Mouse (Mus musculus): Measurements from ENCODE around the gene F11r. TPM values are rescaled to one million over a fixed set of nuclear protein-coding genes. Genes with fewer than 3 reads are reported as not detected.

Gene F11r
- polyA plus RNA-seq, 1 experiment from 2014 or later = 33.8 TPM

- no peaks in the 10 kb centered on the region for H3K27me3 ChIP-seq
- in situ Hi-C loops (cut with MboI; ENCODE audit: low pct_unique_long_range_greater_than_20kb) = no loop called here
- no peak for TF ChIP-seq CTCF (IDR thresholded peaks at IDR 0.05)
- ATAC-seq (no peak), DNase-seq (ENCODE audit: low read depth, low spot score) (no peak)
- POLR2A ChIA-PET = no interaction called here
- CTCF ChIA-PET = no interaction called here
Observed at GRCm38 (mm10) chr1:171452522-171452921, 15.2 kb downstream of the F11r start.

GRCm38 (mm10) chr1:171452923-171453322 is 15.6 kb downstream of the F11r start:
- H3K27me3 ChIP-seq = no peaks in the 10 kb centered on the region
- in situ Hi-C loops (cut with MboI; ENCODE audit: low pct_unique_long_range_greater_than_20kb) = no loop called here
- ATAC-seq (no peak), DNase-seq (ENCODE audit: low read depth, low spot score) (no peak)
- POLR2A ChIA-PET = no interaction called here
- no peak for TF ChIP-seq CTCF (IDR thresholded peaks at IDR 0.05)
- CTCF ChIA-PET = no interaction called here

DNA sequence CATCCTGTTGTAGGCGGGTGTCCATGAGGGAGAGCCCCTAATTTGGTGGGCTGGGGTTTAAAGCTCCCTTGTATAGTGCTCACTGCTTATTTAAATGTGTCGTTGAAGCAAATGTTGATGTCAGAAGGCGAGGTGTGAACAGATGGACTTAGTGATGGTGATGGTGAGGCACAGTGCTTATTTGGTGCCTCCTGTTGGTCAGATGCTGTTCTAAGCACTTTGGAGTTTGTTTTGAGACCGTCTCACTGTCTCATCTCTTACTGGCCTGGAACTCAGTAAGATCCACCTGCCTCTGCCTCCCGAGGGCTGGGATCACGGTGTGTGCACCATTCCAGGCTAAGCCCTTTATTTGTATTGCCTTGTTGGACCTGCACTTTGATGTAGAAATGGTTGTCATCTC is 17.6 kb downstream of the F11r start:
- DNase-seq (ENCODE audit: low read depth, low spot score) (no peak), ATAC-seq (no peak)
- H3K27me3 ChIP-seq = no peaks in the 10 kb centered on the region
- TF ChIP-seq CTCF (IDR thresholded peaks at IDR 0.05) = no peak
- in situ Hi-C loops (cut with MboI; ENCODE audit: low pct_unique_long_range_greater_than_20kb) = no loop called here
- CTCF ChIA-PET = interaction anchor here (1.2 to 1.6 kb wide), 2 partner anchors 9 to 16 kb away, joined by 4 read pairs; no protein-coding TSS in a partner anchor
- POLR2A ChIA-PET = no interaction called here

GRCm38 (mm10) chr1:171457568-171457967 is 20.2 kb downstream of the F11r start:
- no peak for TF ChIP-seq CTCF (IDR thresholded peaks at IDR 0.05)
- CTCF ChIA-PET = no interaction called here
- POLR2A ChIA-PET = interaction anchor here (0.6 kb wide), 1 partner anchor 16 kb away, joined by 3 read pairs; no protein-coding TSS in a partner anchor
- DNase-seq (ENCODE audit: low read depth, low spot score) (no peak), ATAC-seq (no peak)
- in situ Hi-C loops (cut with MboI; ENCODE audit: low pct_unique_long_range_greater_than_20kb) = no loop called here
- H3K27me3 ChIP-seq = no peaks in the 10 kb centered on the region

DNA sequence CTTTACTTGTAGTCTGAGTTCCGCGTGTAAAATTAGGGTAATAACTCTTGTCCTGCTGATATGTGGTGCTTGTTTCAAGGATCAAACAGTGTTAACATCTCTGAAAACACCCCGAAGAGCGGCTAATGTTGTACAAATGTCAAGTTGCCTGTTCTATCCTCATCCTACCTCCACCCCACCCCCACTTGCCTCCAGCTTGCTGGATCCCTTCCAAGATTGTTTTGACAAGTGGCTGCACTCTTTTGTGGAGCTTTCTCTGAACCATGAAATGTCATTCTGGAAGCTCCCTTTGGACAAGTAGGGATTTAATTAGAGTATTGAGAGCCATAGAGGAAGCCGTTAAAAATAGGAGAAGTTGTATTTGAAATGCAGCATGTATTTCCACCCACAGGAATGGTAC is 22.5 kb downstream of the F11r start:
- TF ChIP-seq CTCF (IDR thresholded peaks at IDR 0.05) = no peak
- in situ Hi-C loops (cut with MboI; ENCODE audit: low pct_unique_long_range_greater_than_20kb) = no loop called here
- ChIA-PET CTCF (interaction anchor here (1.1 to 1.4 kb wide), 4 partner anchors 9 to 35 kb away, joined by 3 to 6 read pairs (median 4); no protein-coding TSS in a partner anchor), POLR2A (interaction anchor here (0.8 kb wide), 1 partner anchor 10 kb away, joined by 3 read pairs; no protein-coding TSS in a partner anchor)
- DNase-seq (ENCODE audit: low read depth, low spot score) = no peak
- H3K27me3 ChIP-seq = no peaks in the 10 kb centered on the region
- no peak for ATAC-seq

DNA sequence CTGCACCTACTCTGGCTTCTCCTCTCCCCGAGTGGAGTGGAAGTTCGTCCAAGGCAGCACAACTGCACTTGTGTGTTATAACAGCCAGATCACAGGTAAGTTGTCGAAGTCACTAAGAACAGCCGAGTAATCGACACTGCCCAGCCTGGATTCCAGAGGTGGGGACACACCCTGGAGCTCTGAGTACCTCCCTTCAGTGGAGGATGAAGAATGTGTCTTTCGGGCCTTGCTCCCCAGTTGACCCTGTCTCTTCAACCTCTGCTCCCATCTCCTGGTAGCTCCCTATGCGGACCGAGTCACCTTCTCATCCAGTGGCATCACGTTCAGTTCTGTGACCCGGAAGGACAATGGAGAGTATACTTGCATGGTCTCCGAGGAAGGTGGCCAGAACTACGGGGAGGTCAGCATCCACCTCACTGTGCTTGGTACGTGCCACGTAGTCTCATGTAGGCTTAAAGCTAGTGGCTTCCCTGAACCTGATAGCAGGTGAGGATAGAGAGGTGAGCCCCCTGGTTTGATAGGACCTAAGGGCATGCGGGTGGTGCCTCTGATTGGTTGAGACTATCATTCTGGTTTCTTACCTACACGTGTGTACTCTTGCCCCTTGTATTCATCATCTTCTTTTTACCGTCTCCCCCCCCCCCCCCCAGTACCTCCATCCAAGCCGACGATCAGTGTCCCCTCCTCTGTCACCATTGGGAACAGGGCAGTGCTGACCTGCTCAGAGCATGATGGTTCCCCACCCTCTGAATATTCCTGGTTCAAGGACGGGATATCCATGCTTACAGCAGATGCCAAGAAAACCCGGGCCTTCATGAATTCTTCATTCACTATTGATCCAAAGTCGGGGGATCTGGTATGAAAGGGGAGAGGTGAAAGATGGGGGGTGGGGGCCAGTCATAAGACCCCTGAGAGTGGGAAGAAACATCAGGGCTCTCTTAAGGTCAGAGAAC is 23.5 kb downstream of the F11r start:
- TF ChIP-seq CTCF (IDR thresholded peaks at IDR 0.05) = no peak
- DNase-seq (ENCODE audit: low read depth, low spot score) (no peak), ATAC-seq (no peak)
- H3K27me3 ChIP-seq = no peaks in the 10 kb centered on the region
- POLR2A ChIA-PET = interaction anchor here (0.8 kb wide), 2 partner anchors 9 to 112 kb away, joined by 3 read pairs; no protein-coding TSS in a partner anchor
- CTCF ChIA-PET = interaction anchor here (1.1 to 1.4 kb wide), 4 partner anchors 8 to 36 kb away, joined by 3 to 6 read pairs (median 4); no protein-coding TSS in a partner anchor
- in situ Hi-C loops (cut with MboI; ENCODE audit: low pct_unique_long_range_greater_than_20kb) = no loop called here

- POLR2A ChIA-PET = interaction anchor here (0.6 kb wide), 1 partner anchor 38 kb away, joined by 3 read pairs; no protein-coding TSS in a partner anchor
- CTCF ChIA-PET = interaction anchor here (0.9 to 1.5 kb wide), 3 partner anchors 8 to 16 kb away, joined by 4 to 5 read pairs (median 4); no protein-coding TSS in a partner anchor
- no peaks in the 10 kb centered on the region for H3K27me3 ChIP-seq
- ATAC-seq = no peak
- TF ChIP-seq CTCF (IDR thresholded peaks at IDR 0.05) = no peak
- in situ Hi-C loops (cut with MboI; ENCODE audit: low pct_unique_long_range_greater_than_20kb) = no loop called here
- no peak for DNase-seq (ENCODE audit: low read depth, low spot score)
Observed at GRCm38 (mm10) chr1:171463133-171463532, 25.8 kb downstream of the F11r start.

DNA sequence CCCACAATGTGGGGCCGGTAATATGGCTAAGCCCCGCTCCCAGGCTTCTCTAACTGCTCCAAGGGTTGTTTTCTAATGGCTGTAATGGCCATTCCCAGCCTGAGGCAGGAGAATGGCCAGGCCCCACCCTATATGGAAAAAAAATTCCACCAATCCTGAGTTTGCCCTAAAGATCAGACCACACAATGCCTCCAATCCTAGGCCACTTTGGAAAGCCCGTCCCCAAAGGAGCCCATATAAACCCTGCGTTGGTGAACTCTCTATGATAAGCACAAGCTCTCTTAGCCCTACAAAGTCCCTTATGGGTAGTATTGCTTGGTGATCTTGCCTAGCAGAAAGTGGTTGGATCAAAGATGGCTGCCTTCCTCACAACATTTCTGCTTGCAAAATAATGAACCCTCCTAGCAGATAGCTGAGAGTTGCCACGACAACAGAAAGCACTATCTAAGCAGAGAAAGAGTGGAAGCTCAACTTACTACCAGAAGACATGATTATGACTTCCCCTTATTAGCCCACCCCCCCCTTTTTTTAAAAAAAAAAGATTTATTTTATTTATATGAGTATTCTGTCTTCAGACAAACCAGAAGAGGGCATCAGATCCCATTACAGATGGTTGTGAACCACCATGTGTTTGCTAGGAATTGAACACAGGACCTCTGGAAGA is 28.5 kb downstream of the F11r start:
- CTCF ChIA-PET = interaction anchor here (1.0 to 1.5 kb wide), 3 partner anchors 13 to 29 kb away, joined by 3 to 5 read pairs (median 5); no protein-coding TSS in a partner anchor
- POLR2A ChIA-PET = interaction anchor here (1.5 kb wide), 1 partner anchor 26 kb away, joined by 4 read pairs; no protein-coding TSS in a partner anchor
- ATAC-seq = no peak
- no peak for TF ChIP-seq CTCF (IDR thresholded peaks at IDR 0.05)
- no peaks in the 10 kb centered on the region for H3K27me3 ChIP-seq
- in situ Hi-C loops (cut with MboI; ENCODE audit: low pct_unique_long_range_greater_than_20kb) = no loop called here
- DNase-seq (ENCODE audit: low read depth, low spot score) = no peak

GRCm38 (mm10) chr1:171466565-171466964 is 29.2 kb downstream of the F11r start:
- TF ChIP-seq CTCF (IDR thresholded peaks at IDR 0.05) = no peak
- ChIA-PET POLR2A (interaction anchor here (1.5 kb wide), 1 partner anchor 26 kb away, joined by 4 read pairs; no protein-coding TSS in a partner anchor), CTCF (interaction anchor here (1.0 kb wide), 1 partner anchor 26 kb away, joined by 3 read pairs; no protein-coding TSS in a partner anchor)
- DNase-seq (ENCODE audit: low read depth, low spot score) (no peak), ATAC-seq (no peak)
- no peaks in the 10 kb centered on the region for H3K27me3 ChIP-seq
- in situ Hi-C loops (cut with MboI; ENCODE audit: low pct_unique_long_range_greater_than_20kb) = no loop called here

DNA sequence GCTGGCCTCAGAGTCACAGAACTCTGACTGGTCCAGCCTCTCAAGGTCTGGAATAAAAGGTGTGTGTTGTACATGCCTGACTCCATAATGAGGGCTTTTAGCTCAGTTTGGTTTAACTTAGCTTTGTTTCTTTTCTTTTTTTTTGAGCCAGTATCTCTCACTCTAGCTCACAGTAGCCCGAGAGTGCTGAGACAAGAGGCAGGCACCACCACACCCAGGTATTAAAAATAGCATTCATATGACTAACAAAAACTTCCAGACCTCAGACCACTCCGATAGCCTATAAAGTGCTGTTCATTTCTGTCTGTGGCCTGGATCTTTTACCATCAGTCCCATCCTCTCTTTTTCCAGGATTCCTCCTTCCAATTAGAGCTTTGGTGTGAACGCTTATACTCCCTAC is 32.3 kb downstream of the F11r start:
- ATAC-seq = no peak
- in situ Hi-C loops (cut with MboI; ENCODE audit: low pct_unique_long_range_greater_than_20kb) = loop anchor here (10.0 kb wide), 1 partner anchor 355 kb away; the partner anchor contains the start of gene Cfap126
- ChIA-PET POLR2A (interaction anchor here (0.8 kb wide), 1 partner anchor 10 kb away, joined by 3 read pairs; no protein-coding TSS in a partner anchor), CTCF (interaction anchor here (0.7 to 3.1 kb wide), 17 partner anchors 8 to 148 kb away, joined by 3 to 11 read pairs (median 4); partner anchors contain the start of genes F11r and Klhdc9)
- no peaks in the 10 kb centered on the region for H3K27me3 ChIP-seq
- no peak for TF ChIP-seq CTCF (IDR thresholded peaks at IDR 0.05)
- DNase-seq (ENCODE audit: low read depth, low spot score) = no peak

All from Patski (cell line).